Mouse (Mus musculus) heart, embryonic 11.5 days (tissue): ENCODE measurements around the gene Arpin. TPM values are rescaled to one million over a fixed set of nuclear protein-coding genes. Genes with fewer than 3 reads are reported as not detected.

Source experiments
- ATAC-seq: fragments of 200-750 bp; cut with Nextera tagmentation; replicated peaks from 2 replicates; pipeline ENCODE4 v1.8.0; 2017; ENCODE audit warnings: moderate library complexity; ENCODE audit not compliant: insufficient number of reproducible peaks, low FRiP score, low TSS enrichment
- H3K27ac ChIP-seq: fragments of 300-500 bp; sonication (generic); 2 replicates; pipeline ENCODE4 v1.5.1; 2014; ENCODE audit warnings: mild to moderate bottlenecking, low read depth, low read length
- H3K27me3 ChIP-seq: fragments of 300-500 bp; sonication (generic); 2 replicates; pipeline ENCODE4 v1.6.1; 2014; ENCODE audit warnings: mild to moderate bottlenecking, low read length, mixed read lengths; ENCODE audit not compliant: control insufficient read depth, insufficient read depth
- H3K36me3 ChIP-seq: fragments of 300-500 bp; sonication (generic); 2 replicates; pipeline ENCODE4 v1.6.1; 2014; ENCODE audit warnings: mild to moderate bottlenecking, low read length, moderate library complexity, mixed read lengths; ENCODE audit not compliant: control insufficient read depth, insufficient read depth
- H3K4me1 ChIP-seq: fragments of 300-500 bp; sonication (generic); 2 replicates; pipeline ENCODE4 v1.6.1; 2014; ENCODE audit warnings: low read length; ENCODE audit not compliant: control insufficient read depth, insufficient read depth
- H3K4me2 ChIP-seq: fragments of 300-500 bp; sonication (generic); 2 replicates; pipeline ENCODE4 v1.6.1; 2014; ENCODE audit warnings: mild to moderate bottlenecking, moderate library complexity
- H3K4me3 ChIP-seq: fragments of 300-500 bp; sonication (generic); 2 replicates; pipeline ENCODE4 v1.5.1; 2014; ENCODE audit warnings: low read depth, low read length
- H3K9ac ChIP-seq: fragments of 300-500 bp; sonication (generic); 2 replicates; pipeline ENCODE4 v1.6.1; 2014; ENCODE audit warnings: mild to moderate bottlenecking, low read depth, low read length, moderate library complexity
- H3K9me3 ChIP-seq: fragments of 300-500 bp; sonication (generic); replicated peaks from 2 replicates; pipeline ENCODE4 v1.6.1; 2016; ENCODE audit warnings: low read length; ENCODE audit not compliant: control insufficient read depth
- whole genome bisulfite sequencing: fragments of 180-500 bp; shearing (Covaris S2); extraction: QIAGEN DNeasy Blood & Tissue Kit; methylation state at CpG from one replicate; pipeline ENCODE4 v1.1.7; 2014; ENCODE audit not compliant: insufficient replicate concordance; 5-methylcytosine and 5-hydroxymethylcytosine counted together
- microRNA-seq: library from miRNA; unstranded; fragments of <30 nt; microRNA quantifications from one replicate; pipeline ENCODE4, GENCODE M21; 2016; ENCODE audit warnings: borderline number of aligned reads
- polyA plus RNA-seq: library from polyadenylated mRNA; unstranded; fragments of >200 nt; fragmentation: Nextera tagmentation; extraction: Ambion mirVana; gene quantifications from 2 replicates; pipeline ENCODE4 v1.2.1, GENCODE M21; 2014

The Arpin gene
- polyA plus RNA-seq, 1 experiment from 2014 or later: 27.0 TPM

DNA sequence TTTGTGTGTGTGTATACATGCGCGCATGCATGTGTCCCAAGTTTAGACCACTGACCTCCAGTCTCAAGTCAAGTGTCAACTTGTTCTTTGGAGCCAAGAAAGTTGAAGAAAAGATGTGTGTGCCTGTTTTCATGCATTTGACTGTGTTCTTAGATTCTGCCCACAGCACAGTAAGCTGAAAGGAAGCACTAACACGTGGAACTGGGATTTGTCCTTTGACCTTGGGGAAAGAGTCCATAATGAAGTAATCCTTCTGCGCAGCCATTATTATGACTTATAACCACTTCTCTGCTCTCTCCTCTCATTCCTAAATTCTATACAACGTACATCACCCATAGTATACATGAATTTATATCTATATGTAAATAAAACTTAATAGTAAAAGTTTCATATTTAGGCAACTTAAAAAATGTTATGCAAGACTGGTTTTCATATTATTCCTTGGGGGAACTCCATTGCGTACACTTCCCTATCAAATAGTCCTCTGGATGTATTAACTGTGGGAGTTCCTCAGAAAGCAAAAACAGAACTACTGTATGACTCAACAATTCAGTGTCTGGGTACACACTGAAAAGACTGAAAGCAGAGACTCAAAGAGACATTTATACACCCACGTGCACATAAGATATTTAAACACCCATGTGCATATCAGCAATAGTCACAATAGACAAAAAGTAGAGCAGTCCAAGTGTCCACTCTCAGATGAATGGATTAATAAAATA is 51.4 kb downstream of the Arpin start:
- Histone ChIP-seq H3K4me1 (peaks cover 4% of the 10 kb centered on the region; the same call in 1 of the 2 replicates), H3K4me2 (no peak overlapping the region), H3K9ac (no peak overlapping the region), H3K4me3 (no peak overlapping the region), H3K27ac (no peak overlapping the region), H3K36me3 (peaks cover 6% of the 10 kb centered on the region), H3K27me3 (no peaks in the 10 kb centered on the region), H3K9me3 (no peaks in the 10 kb centered on the region)
- WGBS: 86% methylated on average over 7 of the region's 7 CpGs
- no peak for ATAC-seq

DNA sequence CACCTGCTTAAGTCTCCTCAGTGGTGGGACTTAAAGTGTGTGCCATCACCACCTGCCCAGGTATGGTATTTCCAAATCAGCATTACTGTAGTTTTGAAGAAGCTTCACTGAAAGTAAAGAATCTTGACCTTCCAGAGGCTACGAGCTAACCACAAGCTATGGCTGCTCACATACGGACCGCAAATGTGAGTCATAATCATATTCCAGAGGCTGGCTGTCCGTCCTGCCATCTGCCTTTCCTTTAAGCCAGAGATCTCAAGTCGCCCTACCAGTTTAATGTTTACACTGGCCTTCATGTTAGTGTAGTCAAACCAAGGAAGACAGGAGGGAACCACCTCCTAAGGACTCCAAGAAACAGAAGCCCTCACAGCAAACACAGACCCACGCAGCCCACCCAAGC is 53.3 kb downstream of the Arpin start:
- H3K36me3 ChIP-seq: peaks cover 6% of the 10 kb centered on the region

DNA sequence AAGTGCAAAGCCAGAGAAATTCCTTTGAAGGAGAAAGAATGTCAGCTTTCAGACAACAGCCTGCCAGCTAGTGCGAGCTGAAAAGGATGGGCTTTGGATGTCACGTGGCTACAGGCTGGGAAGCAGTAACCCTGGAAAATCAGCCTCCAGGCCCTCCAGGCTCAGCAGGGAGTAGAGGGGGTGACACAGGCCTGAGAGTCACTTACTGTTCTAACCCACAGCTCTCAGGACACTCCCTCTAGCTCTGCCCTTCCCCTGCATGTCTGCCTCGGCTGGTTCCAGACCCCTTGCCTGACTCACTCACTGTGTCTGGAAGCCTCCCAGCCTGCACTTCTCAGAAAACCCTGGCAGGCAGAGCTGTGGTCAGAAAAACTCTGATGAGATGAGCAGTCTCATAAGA is 54.2 kb downstream of the Arpin start:
- WGBS: 26% methylated on average over 3 of the region's 3 CpGs
- H3K27ac ChIP-seq: no peak overlapping the region
- H3K4me3 ChIP-seq: no peak overlapping the region
- H3K4me1 ChIP-seq: peaks cover 4% of the 10 kb centered on the region; the same call in 1 of the 2 replicates
- peak; percentile 49; the same call in 1 of the 2 replicates for ATAC-seq
- H3K9me3 ChIP-seq: no peaks in the 10 kb centered on the region
- peaks cover 6% of the 10 kb centered on the region for H3K36me3 ChIP-seq
- no peak overlapping the region for H3K4me2 ChIP-seq
- H3K27me3 ChIP-seq: no peaks in the 10 kb centered on the region
- H3K9ac ChIP-seq: no peak overlapping the region; the same call in 1 of the 2 replicates

More for the DNA sequence above, 53.3 kb downstream of the Arpin start:
- ATAC-seq: no peak
- no peak overlapping the region for H3K9ac ChIP-seq
- no peak overlapping the region for H3K27ac ChIP-seq
- no peak overlapping the region for H3K4me2 ChIP-seq
- no peaks in the 10 kb centered on the region for H3K27me3 ChIP-seq
- no peaks in the 10 kb centered on the region for H3K9me3 ChIP-seq
- peaks cover 4% of the 10 kb centered on the region; the same call in 1 of the 2 replicates for H3K4me1 ChIP-seq
- H3K4me3 ChIP-seq: no peak overlapping the region
- 89% methylated on average over 6 of the region's 6 CpGs for WGBS

DNA sequence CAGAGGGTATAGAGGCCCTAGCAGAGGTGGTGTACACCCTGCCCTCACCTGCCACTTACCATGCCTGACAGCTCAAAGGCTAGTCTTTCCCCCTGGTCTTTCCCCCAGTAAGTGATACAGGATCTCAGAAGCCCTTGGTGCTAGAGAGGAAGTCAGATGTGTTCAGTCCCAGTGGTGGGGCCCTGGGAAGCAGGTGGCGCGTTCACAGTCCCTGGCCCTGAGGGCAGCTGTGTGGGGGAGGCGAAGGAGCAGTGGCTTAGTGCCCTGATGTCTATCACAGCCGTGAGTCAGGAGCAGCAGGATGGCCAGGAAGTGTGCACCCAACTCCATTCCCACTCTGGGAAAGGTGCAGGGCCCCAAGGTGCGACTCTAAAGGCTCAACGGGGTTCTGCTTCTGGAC is 55.1 kb downstream of the Arpin start:
- peaks cover 6% of the 10 kb centered on the region for H3K36me3 ChIP-seq
- no peak overlapping the region for H3K4me3 ChIP-seq
- H3K9me3 ChIP-seq: no peaks in the 10 kb centered on the region
- H3K27ac ChIP-seq: no peak overlapping the region
- peaks cover 4% of the 10 kb centered on the region; the same call in 1 of the 2 replicates for H3K4me1 ChIP-seq
- no peak overlapping the region for H3K4me2 ChIP-seq
- ATAC-seq: no peak
- H3K9ac ChIP-seq: no peak overlapping the region
- H3K27me3 ChIP-seq: no peaks in the 10 kb centered on the region
- WGBS: 88% methylated on average over 6 of the region's 6 CpGs

DNA sequence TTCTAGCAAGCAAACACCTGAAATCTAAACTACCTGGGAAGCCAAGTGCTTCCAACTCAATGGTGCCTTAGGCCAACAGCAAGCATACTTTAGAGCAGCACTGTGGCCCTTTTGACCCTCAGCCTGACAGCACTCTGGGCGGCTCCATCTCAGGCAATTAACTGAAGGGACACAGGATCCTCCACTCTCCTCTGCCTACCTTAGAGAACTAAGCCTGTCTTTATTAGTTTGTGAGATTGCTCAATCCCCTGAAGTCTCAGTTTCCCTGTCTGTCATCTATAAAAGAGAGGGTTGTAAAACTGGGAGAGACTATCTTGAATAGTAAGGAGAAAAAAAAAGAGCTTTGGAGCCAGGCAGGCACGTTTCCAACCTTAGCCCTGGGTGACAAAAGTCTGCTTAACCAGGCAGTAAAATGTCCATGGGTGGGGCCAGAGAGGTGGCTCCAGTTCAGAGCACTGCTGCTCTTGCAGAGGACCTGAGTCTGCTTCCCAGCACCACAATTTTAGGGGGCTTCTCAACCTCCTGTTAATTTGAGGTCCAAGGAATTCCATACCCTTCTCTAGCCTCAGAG is 56.6 kb downstream of the Arpin start:
- Histone ChIP-seq H3K27ac (no peak overlapping the region), H3K9me3 (no peaks in the 10 kb centered on the region), H3K4me2 (no peak overlapping the region), H3K4me3 (no peak overlapping the region), H3K9ac (no peak overlapping the region), H3K36me3 (peaks cover 6% of the 10 kb centered on the region), H3K27me3 (no peaks in the 10 kb centered on the region), H3K4me1 (peaks cover 4% of the 10 kb centered on the region; the same call in 1 of the 2 replicates)
- 78% methylated on average over 2 of the region's 2 CpGs for WGBS
- no peak for ATAC-seq

Small RNAs within 50 kb of the gene (microRNA-seq; reads per million reads assigned to microRNA genes)
- not detected for gene Gm24541

Other genes starting within 250 kb of the Arpin start
- 1.9 and 2.3 TPM in 2 replicates for gene Kif7, start 219.6 kb downstream of the Arpin start, polyA plus RNA-seq
- not detected in 2 replicates for gene Plin1, start 202.5 kb downstream of the Arpin start, polyA plus RNA-seq
- 7.0 and 7.6 TPM in 2 replicates for gene Pex11a, start 192.2 kb downstream of the Arpin start, polyA plus RNA-seq
- gene Wdr93, start 192.2 kb downstream of the Arpin start, polyA plus RNA-seq: 6.2 and 6.6 TPM in 2 replicates
- gene Mesp1, start 141.6 kb downstream of the Arpin start, polyA plus RNA-seq: 0.17 TPM in 1 of 2 replicates, not detected in the other
- gene Mesp2, start 124.6 kb downstream of the Arpin start, polyA plus RNA-seq: 0.48 and 0.67 TPM in 2 replicates
- gene Anpep, start 74.3 kb downstream of the Arpin start, polyA plus RNA-seq: 7.7 and 9.9 TPM in 2 replicates
- 36.3 and 41.2 TPM in 2 replicates for gene Ap3s2, start 14.7 kb downstream of the Arpin start, polyA plus RNA-seq
- 11.2 and 11.8 TPM in 2 replicates for gene Zfp710, start 89.5 kb upstream of the Arpin start, polyA plus RNA-seq
- gene Idh2, start 180.0 kb upstream of the Arpin start, polyA plus RNA-seq: 1,200 and 1,395 TPM in 2 replicates